Mouse (Mus musculus) myocyte (in vitro differentiated cells): ENCODE data around the gene Slc2a6. TPM values are rescaled to one million over a fixed set of nuclear protein-coding genes. Genes with fewer than 3 reads are reported as not detected.

Experiments
- H3K27me3 ChIP-seq: one replicate; pipeline ENCODE4 v1.6.1; 2011; ENCODE audit not compliant: control insufficient read depth, insufficient read depth, insufficient read length
- H3K36me3 ChIP-seq: one replicate; pipeline ENCODE4 v1.6.1; 2011; ENCODE audit not compliant: control insufficient read depth, insufficient read depth
- H3K4me2 ChIP-seq: one replicate; pipeline ENCODE4 v1.6.1; 2011; ENCODE audit warnings: low read depth, control low read depth
- H3K4me3 ChIP-seq: one replicate; pipeline ENCODE4 v1.5.1; 2011; ENCODE audit warnings: mild to moderate bottlenecking, control low read depth, moderate library complexity
- H3K79me2 ChIP-seq: one replicate; pipeline ENCODE4 v1.6.1; 2011; ENCODE audit not compliant: control insufficient read depth, insufficient read depth
- H3ac ChIP-seq: one replicate; pipeline ENCODE4 v1.6.1; 2011; ENCODE audit not compliant: control insufficient read depth, insufficient read length
- CEBPB ChIP-seq: IDR thresholded peaks from 2 replicates; pipeline ENCODE4 v1.6.1; 2011; ENCODE audit warnings: mild to moderate bottlenecking, moderate library complexity; ENCODE audit not compliant: poor library complexity, insufficient read depth, severe bottlenecking
- E2F4 ChIP-seq: IDR thresholded peaks from one replicate; pipeline ENCODE4 v1.6.1; 2011; ENCODE audit warnings: mild to moderate bottlenecking, control low read depth, moderate library complexity; ENCODE audit not compliant: insufficient read depth
- MAX ChIP-seq: IDR thresholded peaks from one replicate; pipeline ENCODE4 v1.6.1; 2011; ENCODE audit warnings: low read depth, mild to moderate bottlenecking, control low read depth
- MYOD1 ChIP-seq, 3 experiments: IDR thresholded peaks; one replicate each; pipeline ENCODE4 v1.6.1; 2011; ENCODE audit warnings: control low read depth in 2 of 3, low read depth in 2 of 3, mild to moderate bottlenecking in 2 of 3, moderate library complexity in 1 of 3; ENCODE audit not compliant: insufficient read length in 2 of 3, control insufficient read depth in 1 of 3
- MYOG ChIP-seq, 3 experiments: IDR thresholded peaks; one replicate each; pipeline ENCODE4 v1.6.1; 2011; ENCODE audit warnings: control low read depth in 2 of 3, low read depth in 2 of 3, mild to moderate bottlenecking in 2 of 3; ENCODE audit not compliant: insufficient read length in 2 of 3, control insufficient read depth in 1 of 3, insufficient read depth in 1 of 3
- POLR2A ChIP-seq: IDR thresholded peaks from one replicate; pipeline ENCODE4 v1.6.1; 2011; ENCODE audit warnings: low read depth, mild to moderate bottlenecking, control low read depth, moderate library complexity; ENCODE audit not compliant: insufficient read length
- POLR2AphosphoS2 ChIP-seq: IDR thresholded peaks from one replicate; pipeline ENCODE4 v1.6.1; 2011; ENCODE audit warnings: low read depth, control low read depth; ENCODE audit not compliant: insufficient read length
- REST ChIP-seq: IDR thresholded peaks from one replicate; pipeline ENCODE4 v1.6.1; 2011; ENCODE audit warnings: mild to moderate bottlenecking, control low read depth, moderate library complexity; ENCODE audit not compliant: insufficient read depth, insufficient read length
- SRF ChIP-seq: IDR thresholded peaks from one replicate; pipeline ENCODE4 v1.6.1; 2011; ENCODE audit warnings: low read depth; ENCODE audit not compliant: control insufficient read depth, insufficient read length
- TCF12 ChIP-seq: IDR thresholded peaks from one replicate; pipeline ENCODE4 v1.6.1; 2011; ENCODE audit warnings: mild to moderate bottlenecking, control low read depth; ENCODE audit not compliant: poor library complexity, insufficient read depth, severe bottlenecking
- TCF3 ChIP-seq: IDR thresholded peaks from one replicate; pipeline ENCODE4 v1.6.1; 2011; ENCODE audit warnings: low read depth, control low read depth; ENCODE audit not compliant: insufficient read length
- USF1 ChIP-seq: IDR thresholded peaks from one replicate; pipeline ENCODE4 v1.6.1; 2011; ENCODE audit warnings: low read depth, mild to moderate bottlenecking, control low read depth, moderate library complexity
- polyA plus RNA-seq: library from polyadenylated mRNA; unstranded; fragments of >200 nt; fragmentation: generic; extraction: Trizol; gene quantifications from one replicate; pipeline ENCODE4 v1.2.1, GENCODE M21; 2012; ENCODE audit warnings: missing spikeins

Gene Slc2a6
- polyA plus RNA-seq, 1 experiment: 102 TPM

DNA sequence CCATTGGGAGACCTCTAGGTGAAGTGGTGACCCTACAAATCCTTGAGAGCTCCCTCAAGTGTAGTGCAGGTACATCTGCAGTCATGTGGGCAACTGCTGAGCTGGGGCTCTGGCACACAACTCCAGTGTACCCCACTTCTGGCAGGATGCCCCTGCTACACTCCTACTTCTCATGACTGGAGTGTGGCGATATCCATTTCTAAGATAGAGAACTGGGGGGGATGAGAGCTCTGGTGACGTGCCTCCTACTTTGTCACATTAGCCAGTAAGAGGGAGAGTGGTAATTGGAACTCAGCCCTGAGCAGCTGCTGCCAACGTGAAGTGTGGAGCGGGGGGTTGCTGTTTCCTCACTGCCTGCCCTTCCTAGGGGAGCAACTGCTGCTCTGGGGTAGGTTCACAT lies 21.5 kb downstream of the Slc2a6 start:
- Histone ChIP-seq H3K4me3 (no peak overlapping the region), H3K27me3 (peaks cover 27% of the 10 kb centered on the region), H3K79me2 (peaks cover 13% of the 10 kb centered on the region), H3ac (no peak overlapping the region), H3K36me3 (no peaks in the 10 kb centered on the region), H3K4me2 (no peak overlapping the region)
- TF ChIP-seq CEBPB: no peak
- TF ChIP-seq TCF3: no peak
- TF ChIP-seq MYOD1 (IDR thresholded peaks at IDR 0.05; ENCODE audit: control insufficient read depth in 1 of 3, insufficient read length in 2 of 3, low read depth in 2 of 3): peak in 1 of 3 experiments; percentile 2
- no peak for TF ChIP-seq REST
- peak in 1 of 3 experiments; percentile 14 for TF ChIP-seq MYOG (IDR thresholded peaks at IDR 0.05; ENCODE audit: control insufficient read depth in 1 of 3, insufficient read depth in 1 of 3, insufficient read length in 2 of 3, low read depth in 2 of 3)
- TF ChIP-seq POLR2AphosphoS2: no peak
- no peak for TF ChIP-seq MAX

DNA sequence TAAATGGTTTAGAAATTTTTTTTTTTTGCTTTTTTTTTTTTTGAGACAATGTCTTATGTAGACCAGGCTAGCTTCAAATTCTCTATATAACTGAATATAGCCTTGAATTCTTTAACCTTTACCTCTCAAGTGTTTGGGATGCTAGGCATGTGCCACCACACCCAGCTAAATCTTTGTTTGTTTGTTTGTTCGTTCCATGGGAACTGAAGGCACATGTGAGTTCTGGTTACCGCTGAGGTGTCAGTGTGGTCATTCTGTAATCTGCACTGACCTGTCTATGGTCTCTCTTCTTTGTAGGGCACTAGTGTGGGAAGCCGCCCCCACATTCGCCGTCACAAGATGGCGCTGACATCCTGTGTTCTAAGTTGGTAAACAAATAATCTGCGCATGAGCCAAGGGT lies 29.8 kb downstream of the Slc2a6 start:
- no peaks in the 10 kb centered on the region for H3K79me2 ChIP-seq
- H3K36me3 ChIP-seq: no peaks in the 10 kb centered on the region
- no peak overlapping the region for H3K4me3 ChIP-seq
- no peak overlapping the region for H3ac ChIP-seq
- no peak for TF ChIP-seq SRF
- TF ChIP-seq MYOG (IDR thresholded peaks at IDR 0.05; ENCODE audit: control insufficient read depth in 1 of 3, insufficient read depth in 1 of 3, insufficient read length in 2 of 3, low read depth in 2 of 3): no peak
- TF ChIP-seq POLR2AphosphoS2: no peak
- no peak for TF ChIP-seq CEBPB
- no peak for TF ChIP-seq MYOD1 (IDR thresholded peaks at IDR 0.05; ENCODE audit: control insufficient read depth in 1 of 3, insufficient read length in 2 of 3, low read depth in 2 of 3)
- TF ChIP-seq TCF3: no peak
- no peak for TF ChIP-seq POLR2A
- no peak for TF ChIP-seq USF1
- H3K4me2 ChIP-seq: no peak overlapping the region
- peaks cover 16% of the 10 kb centered on the region for H3K27me3 ChIP-seq

DNA sequence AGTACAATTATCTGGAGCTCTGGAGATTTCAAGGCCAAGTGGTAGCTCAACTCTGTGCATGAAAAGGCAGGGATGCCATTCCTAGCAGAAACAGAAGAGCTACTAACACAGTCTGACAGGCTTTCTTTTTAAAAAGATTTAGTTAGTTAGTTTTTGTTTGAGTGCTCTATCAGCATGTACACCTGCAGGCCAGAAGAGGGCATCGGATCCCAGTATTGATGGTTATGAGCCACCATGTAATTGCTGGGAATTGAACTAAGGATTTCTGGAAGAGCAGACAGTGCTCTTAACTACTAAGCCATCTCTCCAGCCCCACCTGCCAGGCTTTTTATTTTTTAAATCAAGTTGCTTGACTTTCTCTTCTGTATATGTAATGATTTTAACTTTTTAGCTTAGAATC lies 30.3 kb downstream of the Slc2a6 start:
- TF ChIP-seq MAX: no peak
- no peak for TF ChIP-seq CEBPB
- no peak for TF ChIP-seq MYOG (IDR thresholded peaks at IDR 0.05; ENCODE audit: control insufficient read depth in 1 of 3, insufficient read depth in 1 of 3, insufficient read length in 2 of 3, low read depth in 2 of 3)
- TF ChIP-seq REST: no peak
- no peak for TF ChIP-seq TCF3
- TF ChIP-seq POLR2AphosphoS2: no peak
- no peak for TF ChIP-seq SRF
- TF ChIP-seq TCF12: no peak
- Histone ChIP-seq H3ac (no peak overlapping the region), H3K4me2 (no peak overlapping the region)

DNA sequence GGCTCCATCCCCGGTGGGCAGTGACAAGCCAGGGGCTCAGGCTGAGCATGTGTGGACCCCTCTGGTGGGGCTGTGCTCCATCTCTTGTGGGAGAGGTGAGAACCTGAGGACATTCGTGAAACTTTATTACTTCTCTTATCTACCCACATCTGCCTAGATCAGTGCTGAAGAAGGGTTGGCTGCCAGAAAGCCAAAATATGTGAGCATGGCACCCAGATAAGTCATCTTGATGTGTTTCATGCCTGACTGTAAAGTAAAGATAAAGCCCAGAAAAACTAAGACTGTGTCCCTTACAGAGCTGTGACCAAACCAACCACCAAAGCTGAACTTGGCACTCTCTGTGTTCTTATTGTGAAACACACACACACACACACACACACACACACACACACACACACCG lies 33.9 kb downstream of the Slc2a6 start:
- H3K4me3 ChIP-seq: no peak overlapping the region
- H3K36me3 ChIP-seq: no peaks in the 10 kb centered on the region
- no peak for TF ChIP-seq MYOD1 (IDR thresholded peaks at IDR 0.05; ENCODE audit: control insufficient read depth in 1 of 3, insufficient read length in 2 of 3, low read depth in 2 of 3)
- TF ChIP-seq REST: no peak
- TF ChIP-seq MYOG (IDR thresholded peaks at IDR 0.05; ENCODE audit: control insufficient read depth in 1 of 3, insufficient read depth in 1 of 3, insufficient read length in 2 of 3, low read depth in 2 of 3): no peak
- no peak for TF ChIP-seq E2F4
- no peak for TF ChIP-seq CEBPB
- TF ChIP-seq USF1: no peak
- TF ChIP-seq TCF12: no peak
- no peak for TF ChIP-seq TCF3
- no peak for TF ChIP-seq POLR2AphosphoS2
- TF ChIP-seq SRF: no peak
- TF ChIP-seq MAX: no peak
- TF ChIP-seq POLR2A: no peak
- no peak overlapping the region for H3K4me2 ChIP-seq
- H3ac ChIP-seq: no peak overlapping the region
- H3K27me3 ChIP-seq: peaks cover 31% of the 10 kb centered on the region
- no peaks in the 10 kb centered on the region for H3K79me2 ChIP-seq

More for the DNA sequence above, 30.3 kb downstream of the Slc2a6 start:
- Histone ChIP-seq H3K36me3 (no peaks in the 10 kb centered on the region), H3K27me3 (peaks cover 21% of the 10 kb centered on the region), H3K79me2 (no peaks in the 10 kb centered on the region), H3K4me3 (no peak overlapping the region)

DNA sequence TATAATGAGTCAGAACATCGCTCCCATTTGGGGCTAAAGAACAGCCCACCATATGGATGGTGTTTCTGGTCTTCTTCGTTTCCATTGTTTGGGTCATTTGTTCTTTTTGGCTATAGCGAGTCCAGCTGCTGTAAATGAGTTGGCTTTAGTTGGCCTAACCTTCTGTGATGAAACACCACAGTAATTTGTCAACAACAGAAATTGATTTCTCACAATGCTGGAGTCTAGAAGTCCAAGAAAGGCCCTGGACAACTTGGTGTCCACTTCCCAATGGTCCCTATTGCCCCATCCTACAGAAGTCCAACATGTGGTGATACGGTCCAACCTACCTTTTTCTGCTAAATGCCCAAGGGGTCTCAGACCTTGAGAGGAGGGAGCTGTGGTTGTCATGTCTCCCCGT lies 43.2 kb downstream of the Slc2a6 start:
- TF ChIP-seq MAX (no peak), E2F4 (no peak), REST (no peak), TCF12 (no peak), MYOG (IDR thresholded peaks at IDR 0.05; ENCODE audit: control insufficient read depth in 1 of 3, insufficient read depth in 1 of 3, insufficient read length in 2 of 3, low read depth in 2 of 3) (no peak), MYOD1 (IDR thresholded peaks at IDR 0.05; ENCODE audit: control insufficient read depth in 1 of 3, insufficient read length in 2 of 3, low read depth in 2 of 3) (no peak), TCF3 (no peak), SRF (no peak)
- Histone ChIP-seq H3K4me2 (no peak overlapping the region), H3K27me3 (peaks cover 64% of the 10 kb centered on the region), H3K36me3 (no peaks in the 10 kb centered on the region), H3K79me2 (no peaks in the 10 kb centered on the region), H3ac (no peak overlapping the region), H3K4me3 (no peak overlapping the region)
